Mouse (Mus musculus) heart, postnatal 0 days (tissue): ENCODE data around the gene Cdadc1. TPM values are rescaled to one million over a fixed set of nuclear protein-coding genes. Genes with fewer than 3 reads are reported as not detected.

Experiments
- ATAC-seq: fragments of 200-750 bp; cut with Nextera tagmentation; 2 replicates; pipeline ENCODE4 v1.8.0; 2017; ENCODE audit warnings: low read depth, moderate number of reproducible peaks, moderate library complexity; ENCODE audit not compliant: insufficient read depth
- DNase-seq: peaks from one replicate; pipeline ENCODE4 v3.0.0-alpha.2; 2016; ENCODE audit warnings: low spot score
- H3K27ac ChIP-seq: fragments of 300-500 bp; sonication (generic); 2 replicates; pipeline ENCODE4 v1.5.1; 2014; ENCODE audit warnings: low read depth, mild to moderate bottlenecking
- H3K27me3 ChIP-seq: fragments of 300-500 bp; sonication (generic); 2 replicates; pipeline ENCODE4 v1.6.1; 2014; ENCODE audit warnings: low read length, mixed read lengths; ENCODE audit not compliant: control insufficient read depth, insufficient read depth
- H3K36me3 ChIP-seq: fragments of 300-500 bp; sonication (generic); replicated peaks from 2 replicates; pipeline ENCODE4 v1.6.1; 2014; ENCODE audit warnings: low read length, mixed read lengths; ENCODE audit not compliant: control insufficient read depth, insufficient read depth
- H3K4me1 ChIP-seq: fragments of 300-500 bp; sonication (generic); 2 replicates; pipeline ENCODE4 v1.6.1; 2014; ENCODE audit warnings: antibody characterized with exemption; ENCODE audit not compliant: control insufficient read depth, insufficient read depth
- H3K4me2 ChIP-seq: fragments of 300-500 bp; sonication (generic); 2 replicates; pipeline ENCODE4 v1.6.1; 2014; ENCODE audit warnings: low read depth, mild to moderate bottlenecking, low read length, moderate library complexity
- H3K4me3 ChIP-seq: fragments of 300-500 bp; sonication (generic); 2 replicates; pipeline ENCODE4 v1.5.1; 2014; ENCODE audit warnings: low read depth, low read length
- H3K9ac ChIP-seq: fragments of 300-500 bp; sonication (generic); replicated peaks from 2 replicates; pipeline ENCODE4 v1.6.1; 2014; ENCODE audit warnings: low read depth, low read length, mixed read lengths
- H3K9me3 ChIP-seq: fragments of 300-500 bp; sonication (generic); replicated peaks from 2 replicates; pipeline ENCODE4 v1.6.1; 2016; ENCODE audit warnings: low read length; ENCODE audit not compliant: control insufficient read depth
- CTCF ChIP-seq: IDR thresholded peaks from 2 replicates; pipeline ENCODE4 v1.5.1; 2016; ENCODE audit warnings: antibody characterized with exemption, control low read depth, low read depth
- EP300 ChIP-seq: IDR thresholded peaks from 2 replicates; pipeline ENCODE4 v1.6.1; 2016; ENCODE audit warnings: antibody characterized with exemption, low read depth
- WGBS: fragments of 180-500 bp; shearing (Covaris S2); extraction: QIAGEN DNeasy Blood & Tissue Kit; methylation state at CpG from one replicate; pipeline ENCODE4 v1.1.7; 2014; 5-methylcytosine and 5-hydroxymethylcytosine counted together
- polyA plus RNA-seq: library from polyadenylated mRNA; unstranded; fragments of >200 nt; fragmentation: Nextera tagmentation; extraction: Ambion mirVana; gene quantifications from 2 replicates; pipeline ENCODE4 v1.2.1, GENCODE M21; 2015
- total RNA-seq: library from RNA; depleted of rRNA; stranded (reverse); fragments of >200 nt; gene quantifications from 2 replicates; pipeline ENCODE4 v1.2.3, GENCODE M21; 2014; ENCODE audit warnings: low replicate concordance

Cdadc1 gene
- total and polyA plus RNA-seq, 2 experiments from 2014 or later = 5.3 to 30.9 TPM

DNA sequence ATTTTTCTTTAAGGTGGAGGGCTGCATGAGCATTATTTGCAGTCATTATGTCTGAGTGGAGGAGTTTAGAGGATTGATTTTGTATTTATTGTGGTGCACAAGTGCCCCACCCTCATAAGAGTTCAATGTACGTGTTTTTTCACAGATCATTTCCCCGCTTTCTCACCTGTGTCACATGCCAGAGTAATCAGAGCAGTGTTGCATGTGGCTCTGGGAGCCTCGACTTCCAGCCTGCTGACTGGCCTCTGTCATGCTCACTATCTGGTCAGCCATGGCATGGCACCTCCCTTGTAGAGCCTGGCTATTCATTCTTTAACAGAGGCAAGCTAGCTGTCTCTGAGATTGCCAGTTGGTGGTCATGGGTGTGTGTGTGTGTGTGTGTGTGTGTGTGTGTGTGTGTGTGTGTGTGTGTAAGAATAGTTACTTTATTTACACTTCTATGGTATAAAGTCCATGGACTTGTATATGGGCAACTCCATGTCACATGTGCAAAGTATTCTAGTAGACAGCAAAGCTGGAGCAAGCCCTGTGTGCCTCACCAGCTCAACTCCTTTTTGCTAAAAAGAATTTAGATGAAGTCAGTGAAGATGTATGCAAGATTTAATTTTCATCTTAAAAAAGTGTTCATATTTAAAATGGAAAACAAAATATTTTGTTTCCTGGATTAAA, 54.5 kb downstream of the Cdadc1 start:
- Histone ChIP-seq H3K4me1 (no peaks in the 10 kb centered on the region), H3K4me3 (no peak overlapping the region), H3K27ac (no peak overlapping the region), H3K9ac (no peak overlapping the region), H3K4me2 (no peak overlapping the region), H3K27me3 (no peaks in the 10 kb centered on the region), H3K9me3 (no peaks in the 10 kb centered on the region), H3K36me3 (no peaks in the 10 kb centered on the region)
- ATAC-seq (no peak), DNase-seq (no peak)
- TF ChIP-seq EP300 (no peak), CTCF (no peak)
- 71% methylated on average over 3 of the region's 3 CpGs for WGBS

DNA sequence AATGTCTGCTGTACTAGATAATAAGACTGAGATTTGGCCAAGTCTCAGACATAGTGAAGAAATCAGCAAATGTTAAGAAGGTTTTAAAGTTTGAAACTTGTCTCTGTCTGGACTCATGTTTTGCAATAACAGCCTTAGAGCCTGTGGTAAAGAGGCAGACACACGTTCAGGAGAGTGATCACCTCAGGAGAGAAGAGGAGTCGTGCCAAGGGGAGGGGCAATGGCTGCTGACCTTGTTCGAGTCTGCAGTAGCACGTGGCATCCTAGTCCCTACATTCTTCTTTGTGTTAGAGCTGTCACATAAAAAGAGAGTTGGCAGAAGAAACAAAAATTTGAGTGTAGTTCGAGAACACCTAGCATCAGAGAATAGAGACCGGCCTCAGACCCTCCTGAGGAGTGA, 57.0 kb downstream of the Cdadc1 start:
- H3K9me3 ChIP-seq = no peaks in the 10 kb centered on the region
- DNase-seq (no peak), ATAC-seq (no peak)
- TF ChIP-seq CTCF (no peak), EP300 (no peak)
- no peak overlapping the region for H3K4me3 ChIP-seq
- 70% methylated on average over 6 of the region's 6 CpGs for WGBS
- H3K9ac ChIP-seq = no peak overlapping the region
- H3K27me3 ChIP-seq = no peaks in the 10 kb centered on the region
- no peak overlapping the region for H3K27ac ChIP-seq
- no peaks in the 10 kb centered on the region for H3K4me1 ChIP-seq
- no peak overlapping the region for H3K4me2 ChIP-seq
- no peaks in the 10 kb centered on the region; the same call in 1 of the 2 replicates for H3K36me3 ChIP-seq

GRCm38 (mm10) chr14:59540230-59540629, 57.5 kb downstream of the Cdadc1 start:
- Histone ChIP-seq H3K27ac (no peak overlapping the region), H3K36me3 (no peaks in the 10 kb centered on the region; the same call in 1 of the 2 replicates), H3K4me2 (no peak overlapping the region), H3K4me1 (no peaks in the 10 kb centered on the region), H3K9me3 (no peaks in the 10 kb centered on the region), H3K9ac (no peak overlapping the region), H3K4me3 (no peak overlapping the region), H3K27me3 (no peaks in the 10 kb centered on the region)
- TF ChIP-seq CTCF (no peak), EP300 (no peak)
- ATAC-seq (no peak), DNase-seq (no peak)
- WGBS = 86% methylated on average over 2 of the region's 2 CpGs

DNA sequence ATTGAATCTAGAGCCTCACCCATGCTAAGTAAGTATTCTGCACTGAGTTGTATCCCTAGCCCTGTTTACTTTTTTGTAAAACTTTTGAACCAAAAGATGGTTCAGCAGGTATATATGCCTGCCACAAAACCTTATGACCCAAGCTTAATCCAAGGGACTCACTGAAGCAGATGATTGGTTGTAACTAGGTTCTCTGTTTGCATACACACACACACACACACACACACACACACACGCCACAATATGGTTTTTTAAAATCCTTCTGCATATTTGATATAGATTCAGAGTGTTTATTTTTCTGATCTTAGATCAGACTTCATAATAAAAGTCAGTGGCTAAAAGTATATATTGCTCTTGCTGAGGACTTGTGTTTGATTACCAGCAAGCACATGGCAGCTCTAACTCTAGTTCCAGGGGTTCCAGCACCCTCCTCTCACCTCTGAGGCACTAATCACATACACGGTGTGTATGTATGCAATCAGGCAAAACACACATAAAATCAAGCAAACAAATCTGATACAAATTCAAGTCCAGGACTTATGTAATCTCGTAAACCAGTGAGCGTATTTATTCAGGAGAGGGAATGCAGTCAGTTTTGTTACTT, 59.8 kb downstream of the Cdadc1 start:
- no peak overlapping the region for H3K4me3 ChIP-seq
- H3K36me3 ChIP-seq = no peaks in the 10 kb centered on the region; the same call in 1 of the 2 replicates
- DNase-seq (no peak), ATAC-seq (no peak)
- 92% methylated on average over 4 of the region's 4 CpGs for WGBS
- H3K27me3 ChIP-seq = no peaks in the 10 kb centered on the region
- TF ChIP-seq CTCF = no peak
- no peak for TF ChIP-seq EP300
- no peak overlapping the region for H3K9ac ChIP-seq
- no peak overlapping the region for H3K4me2 ChIP-seq
- H3K9me3 ChIP-seq = no peaks in the 10 kb centered on the region
- no peak overlapping the region for H3K27ac ChIP-seq
- H3K4me1 ChIP-seq = no peaks in the 10 kb centered on the region

- Histone ChIP-seq H3K4me1 (no peaks in the 10 kb centered on the region), H3K27me3 (no peaks in the 10 kb centered on the region), H3K36me3 (peaks cover 6% of the 10 kb centered on the region; the same call in 1 of the 2 replicates), H3K4me2 (no peak overlapping the region), H3K9me3 (no peaks in the 10 kb centered on the region), H3K27ac (no peak overlapping the region), H3K4me3 (no peak overlapping the region), H3K9ac (no peak overlapping the region)
- DNase-seq = no peak
- ATAC-seq = no peak
- TF ChIP-seq CTCF (no peak), EP300 (no peak)
Measured at GRCm38 (mm10) chr14:59533908-59534307, 63.9 kb downstream of the Cdadc1 start.

GRCm38 (mm10) chr14:59532986-59533385, 64.8 kb downstream of the Cdadc1 start:
- no peak overlapping the region for H3K4me3 ChIP-seq
- no peak overlapping the region for H3K9ac ChIP-seq
- no peak overlapping the region for H3K4me2 ChIP-seq
- H3K9me3 ChIP-seq = no peaks in the 10 kb centered on the region
- ATAC-seq (no peak), DNase-seq (no peak)
- 85% methylated on average over 1 of the region's 1 CpGs for WGBS
- TF ChIP-seq CTCF = no peak
- TF ChIP-seq EP300 = no peak
- H3K27ac ChIP-seq = no peak overlapping the region
- H3K4me1 ChIP-seq = no peaks in the 10 kb centered on the region
- H3K27me3 ChIP-seq = no peaks in the 10 kb centered on the region
- peaks cover 6% of the 10 kb centered on the region; the same call in 1 of the 2 replicates for H3K36me3 ChIP-seq
